Mouse (Mus musculus) left cerebral cortex, adult 18-20 months (tissue): ENCODE results near the gene Rai1. TPM values are rescaled to one million over a fixed set of nuclear protein-coding genes. Genes with fewer than 3 reads are reported as not detected.

ENCODE experiments used
- DNase-seq, 2 experiments: peaks; one replicate each; pipeline ENCODE4 v3.0.0; 2021 to 2022; ENCODE audit warnings: low spot score in 2 of 2, mixed read lengths in 1 of 2
- total RNA-seq, 2 experiments: library from RNA; stranded (reverse); gene quantifications; 2 replicates each; pipeline ENCODE4 v1.2.3; 2021

Rai1 gene
- total RNA-seq, 2 experiments from 2014 or later: 74.0 to 76.1 TPM

DNA sequence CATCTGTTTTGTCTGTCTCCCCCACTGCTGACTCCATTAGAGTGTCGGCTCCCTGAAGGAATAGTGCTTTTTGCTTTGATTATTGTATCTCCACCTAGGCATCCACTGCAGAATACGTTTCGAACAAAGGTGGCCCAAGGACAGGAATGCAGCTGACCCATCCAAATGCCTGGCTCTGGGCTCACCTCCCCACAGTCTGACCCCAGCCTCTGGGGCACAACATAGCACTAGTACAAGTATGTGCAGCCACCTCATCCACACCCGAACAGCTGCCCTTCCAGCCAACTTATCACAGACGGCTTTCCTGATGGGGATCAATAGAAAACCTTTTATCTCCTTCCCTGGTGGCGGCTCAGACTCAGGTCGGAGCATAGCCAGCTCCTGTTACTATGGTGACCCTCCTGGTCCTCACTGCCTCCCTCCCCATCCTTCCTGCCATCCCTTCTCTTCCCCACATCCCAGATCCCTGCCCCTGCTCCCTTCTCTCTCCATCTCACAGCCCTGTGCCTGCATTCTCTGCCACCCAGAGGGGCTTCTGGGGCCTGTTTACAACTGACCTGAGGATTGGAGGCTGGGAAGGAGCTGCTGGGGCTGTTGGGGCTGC, 10.7 kb upstream of the Rai1 start:
- no peak for DNase-seq

DNA sequence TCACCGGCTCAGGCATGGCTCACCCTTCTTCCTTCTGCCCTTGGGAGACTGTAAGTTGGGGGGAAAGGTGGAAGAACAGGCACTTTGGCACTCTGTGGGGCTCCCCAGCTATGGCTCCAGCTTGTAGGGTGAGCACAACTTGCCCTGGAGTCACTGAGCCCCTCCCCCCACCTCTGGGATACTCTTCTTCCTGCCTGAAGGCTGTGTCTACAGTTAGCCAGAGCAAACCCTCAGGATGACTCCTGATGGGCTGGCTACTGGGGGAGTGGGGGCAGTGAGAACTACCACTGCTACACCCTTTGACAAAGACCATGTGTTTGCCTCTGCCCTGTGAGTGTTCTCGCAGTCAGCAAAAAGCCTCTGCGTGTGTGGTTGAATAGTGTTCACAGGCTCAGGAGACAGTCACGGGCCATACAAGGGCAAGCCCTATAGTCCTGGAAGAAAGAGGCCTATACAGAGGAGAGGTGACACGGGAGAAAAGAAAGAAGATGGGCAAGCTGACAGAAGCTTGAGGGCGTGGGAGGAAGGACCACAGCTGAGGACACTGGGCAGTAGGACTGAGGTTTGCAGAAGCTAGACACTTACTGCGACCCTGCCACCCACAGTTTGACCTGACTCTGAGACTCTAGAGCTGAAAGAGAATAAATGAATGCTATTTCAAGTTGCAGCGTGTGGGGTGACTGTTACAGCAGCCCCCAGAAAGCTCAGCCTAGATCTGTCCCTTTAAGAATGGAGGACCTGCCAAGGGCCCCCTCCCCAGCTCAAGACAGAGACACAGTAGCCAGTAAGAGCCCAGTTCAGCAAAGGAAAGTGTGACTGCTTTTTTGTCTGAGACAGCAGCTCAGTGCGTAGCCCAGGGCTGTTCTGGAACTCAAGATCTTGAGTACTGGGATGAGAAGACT, 9.7 kb upstream of the Rai1 start:
- no peak for DNase-seq

DNA sequence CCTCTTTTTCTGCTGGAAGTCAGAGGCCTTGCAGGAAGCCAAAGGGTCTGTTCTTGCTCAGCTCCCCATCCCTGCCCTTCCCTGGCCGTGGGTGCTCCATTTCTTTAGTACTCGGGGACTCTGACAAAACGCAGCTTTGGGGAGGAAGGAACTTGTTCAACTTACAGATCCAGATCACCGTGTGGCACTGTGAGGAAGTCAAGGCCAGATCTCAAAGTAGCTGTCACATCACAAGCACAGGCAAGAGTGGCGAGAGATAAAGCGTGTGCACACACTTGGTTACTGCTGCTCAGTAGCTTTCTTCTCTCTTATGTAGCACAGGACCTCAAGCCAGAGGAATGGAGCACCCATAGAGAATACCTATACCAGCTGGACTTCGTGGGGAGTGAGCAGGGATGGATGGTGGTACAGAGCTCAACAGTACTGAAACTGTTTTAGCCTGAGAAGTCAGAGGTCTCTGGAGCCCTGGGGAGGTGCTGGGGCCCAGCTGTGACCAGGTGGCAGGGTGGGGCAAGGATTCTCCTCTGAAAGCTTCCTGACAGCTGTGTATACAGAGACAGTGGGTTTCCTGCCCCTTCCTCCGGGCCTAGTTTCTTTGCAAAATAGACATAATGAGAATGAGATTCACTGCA, 5.1 kb upstream of the Rai1 start:
- DNase-seq: no peak

DNA sequence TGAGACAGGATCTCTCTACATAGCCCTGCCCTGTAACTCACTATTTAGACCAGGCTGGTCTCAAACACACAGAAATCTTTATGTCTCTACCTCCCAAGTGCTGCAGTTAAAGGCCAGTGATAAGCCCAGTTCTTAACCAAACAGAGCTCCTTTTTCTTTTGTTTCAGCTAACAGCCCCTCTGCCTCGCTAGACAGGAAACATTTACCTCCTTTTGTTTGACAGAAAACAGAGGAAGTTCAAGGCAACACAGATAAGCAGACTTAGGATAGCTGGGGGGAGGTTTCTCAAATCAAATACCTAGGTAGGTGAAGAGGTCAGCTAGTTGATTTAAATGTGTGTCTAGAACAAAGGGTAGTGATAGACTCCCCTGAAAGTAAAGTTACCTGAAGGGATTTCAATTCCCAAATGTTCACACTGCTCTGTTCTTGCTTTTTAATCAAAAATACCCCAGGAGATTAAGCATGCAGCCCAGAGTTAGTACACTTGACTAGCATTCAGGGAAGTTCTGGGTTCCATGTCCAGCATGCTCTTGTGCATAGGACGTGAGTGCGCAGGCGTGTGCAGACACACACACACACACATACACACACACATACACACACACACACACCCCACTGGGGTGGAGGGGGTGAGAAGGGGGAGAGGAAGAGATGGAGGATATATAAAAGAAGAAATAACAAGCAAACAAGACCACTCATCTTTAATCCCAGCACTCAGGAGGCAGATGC, 3.8 kb upstream of the Rai1 start:
- DNase-seq: no peak

DNA sequence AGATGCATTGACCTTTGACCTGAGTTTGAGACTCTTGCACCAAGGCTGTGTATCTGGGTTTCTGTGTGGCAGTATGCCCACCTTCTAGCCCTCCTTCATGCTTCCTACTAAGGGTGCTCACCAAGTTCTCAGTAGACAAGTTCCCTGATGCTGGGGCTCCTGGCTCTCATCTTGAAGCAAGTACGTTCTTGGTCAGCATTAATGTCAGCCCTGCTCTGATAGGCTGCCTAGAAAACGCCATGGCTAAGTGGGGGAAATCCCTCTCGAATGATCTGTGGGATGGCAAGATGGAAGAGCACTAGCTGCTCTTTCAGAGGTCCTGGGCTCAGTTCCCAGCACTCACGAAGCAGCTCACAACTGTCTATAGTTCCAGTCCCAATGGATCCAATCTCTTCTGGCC, 2.8 kb upstream of the Rai1 start:
- no peak for DNase-seq

DNA sequence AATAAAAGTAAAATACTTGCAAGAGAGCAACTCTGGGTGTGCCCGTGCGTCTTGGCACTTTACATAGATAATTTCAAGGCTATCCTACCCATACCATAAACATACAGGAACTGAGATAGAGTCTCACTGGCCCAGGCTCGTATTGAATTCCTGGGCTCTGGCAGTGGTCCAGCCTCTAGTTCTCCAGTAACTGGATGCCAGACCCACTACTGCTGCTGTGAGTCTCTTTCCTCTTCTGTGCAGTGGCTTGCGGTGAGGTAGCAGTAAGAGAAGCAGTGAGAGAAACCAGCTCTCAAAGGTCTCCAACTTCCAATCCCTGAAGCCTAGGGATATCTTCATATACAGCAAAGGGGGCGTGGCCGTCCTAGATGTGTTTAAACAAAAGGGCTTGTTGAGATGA, 2.1 kb upstream of the Rai1 start:
- DNase-seq: no peak

DNA sequence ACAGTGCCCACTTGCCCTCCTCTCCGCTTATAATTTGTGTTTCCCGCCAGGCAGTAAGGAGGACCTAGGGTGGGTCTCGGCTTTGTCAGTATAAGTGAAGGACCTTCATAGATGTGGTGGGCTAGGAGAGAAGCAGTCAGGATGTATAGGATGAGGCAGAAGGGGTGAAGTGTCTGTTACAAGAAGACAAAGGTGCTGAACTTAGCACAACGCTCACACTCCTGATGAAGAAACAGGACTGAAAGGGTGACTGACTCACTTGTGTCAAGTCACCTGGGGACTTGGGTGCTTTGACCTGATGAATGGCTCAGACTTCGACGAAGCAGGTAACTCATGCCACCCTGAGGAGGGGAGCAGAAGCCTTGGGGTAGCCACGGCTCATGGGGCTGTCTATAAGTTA, 1.2 kb upstream of the Rai1 start:
- DNase-seq: no peak

DNA sequence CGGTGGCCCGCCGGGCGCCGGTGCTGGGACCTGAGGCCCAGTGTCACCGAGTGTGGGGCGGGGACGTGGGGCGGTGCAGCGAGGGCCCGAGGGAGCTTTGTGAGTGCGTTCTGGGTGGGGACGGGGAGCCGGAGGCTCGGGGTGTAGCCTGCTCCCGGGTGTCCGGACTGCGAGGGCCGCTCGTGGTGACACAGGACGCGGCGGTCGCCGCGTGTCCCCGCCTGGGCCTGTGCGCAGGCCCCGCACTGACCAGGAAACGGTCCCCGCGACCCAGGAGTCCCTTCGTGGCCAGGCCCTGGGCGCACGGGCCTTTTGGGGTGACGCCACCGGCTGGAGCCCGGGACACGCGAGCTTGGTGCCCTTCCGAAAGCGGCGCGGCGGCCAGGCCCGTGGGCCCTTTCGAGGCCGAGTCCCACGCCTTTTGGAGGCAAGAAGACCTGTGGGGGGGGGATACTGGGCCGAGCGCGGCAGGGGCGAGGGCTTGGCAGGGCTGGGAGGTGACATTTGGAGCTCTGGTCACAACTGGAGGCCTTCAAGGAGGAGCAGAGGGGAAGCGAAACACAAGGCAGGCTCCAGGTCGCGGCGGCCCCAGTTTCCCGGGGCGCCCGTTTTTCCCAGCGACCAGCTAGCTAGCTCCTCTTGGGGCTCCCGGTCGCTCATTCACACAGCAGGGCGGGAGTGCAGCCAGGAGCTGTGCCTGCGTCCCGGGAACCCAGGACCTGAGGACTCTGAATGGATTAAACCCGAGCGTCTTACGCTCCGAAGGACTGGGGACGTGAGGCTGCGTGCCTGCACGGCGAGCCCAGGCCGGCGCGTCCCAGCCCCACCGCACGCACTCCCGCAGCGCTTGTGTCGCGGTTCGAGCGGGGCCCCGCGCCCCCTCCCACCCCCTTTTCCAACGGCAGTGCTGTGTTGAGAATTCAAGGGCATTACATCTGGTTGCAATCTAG, 1.1 kb downstream of the Rai1 start:
- DNase-seq: peak; percentile 39 to 48

DNA sequence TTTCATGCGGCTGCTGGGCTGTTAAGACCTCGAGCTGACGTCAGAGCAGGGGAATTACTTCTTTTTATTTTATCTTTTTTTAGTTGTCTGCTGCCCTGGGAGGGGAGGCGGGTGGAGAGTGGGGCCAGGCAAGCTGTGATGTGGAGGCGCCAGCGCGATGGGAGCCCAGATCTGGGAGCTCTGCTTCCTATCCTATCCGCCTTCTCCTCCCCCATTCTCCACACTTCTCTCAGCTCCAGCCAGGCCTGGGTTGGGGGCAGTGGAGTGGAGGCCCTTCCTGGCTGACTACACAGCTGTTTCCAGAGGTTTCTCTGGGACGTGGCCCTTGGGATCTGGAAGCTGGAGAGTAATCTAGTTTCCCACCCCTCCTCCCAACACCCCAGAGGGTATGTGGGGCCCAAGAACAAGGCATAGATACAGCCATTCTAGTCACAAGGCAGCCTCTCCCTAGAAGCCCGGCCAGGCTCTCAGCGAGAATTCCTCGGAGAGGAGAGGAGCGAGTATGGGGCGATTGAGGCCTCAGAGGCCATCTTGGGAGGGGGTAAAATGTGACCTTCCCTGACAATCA, 1.8 kb downstream of the Rai1 start:
- DNase-seq: peak; percentile 71 to 87

DNA sequence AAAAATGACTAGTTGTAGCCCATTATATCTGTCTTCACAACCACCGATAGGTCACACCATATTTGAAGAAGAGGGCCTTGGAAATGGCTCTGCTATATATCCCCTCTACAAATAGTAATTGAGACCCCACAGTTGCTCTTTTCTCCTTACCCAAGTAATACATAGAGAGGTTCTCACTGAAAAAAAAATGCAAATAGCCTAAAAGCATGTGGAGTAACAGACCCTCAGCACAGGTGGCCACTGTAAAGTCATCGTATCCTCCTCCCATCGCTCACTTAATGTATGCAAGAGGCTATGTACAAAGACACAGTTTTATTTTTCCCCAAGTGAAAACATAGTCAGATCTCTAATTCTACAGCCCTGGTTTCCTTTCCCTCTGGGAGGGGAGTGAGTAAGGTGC, 2.6 kb downstream of the Rai1 start:
- no peak for DNase-seq

DNA sequence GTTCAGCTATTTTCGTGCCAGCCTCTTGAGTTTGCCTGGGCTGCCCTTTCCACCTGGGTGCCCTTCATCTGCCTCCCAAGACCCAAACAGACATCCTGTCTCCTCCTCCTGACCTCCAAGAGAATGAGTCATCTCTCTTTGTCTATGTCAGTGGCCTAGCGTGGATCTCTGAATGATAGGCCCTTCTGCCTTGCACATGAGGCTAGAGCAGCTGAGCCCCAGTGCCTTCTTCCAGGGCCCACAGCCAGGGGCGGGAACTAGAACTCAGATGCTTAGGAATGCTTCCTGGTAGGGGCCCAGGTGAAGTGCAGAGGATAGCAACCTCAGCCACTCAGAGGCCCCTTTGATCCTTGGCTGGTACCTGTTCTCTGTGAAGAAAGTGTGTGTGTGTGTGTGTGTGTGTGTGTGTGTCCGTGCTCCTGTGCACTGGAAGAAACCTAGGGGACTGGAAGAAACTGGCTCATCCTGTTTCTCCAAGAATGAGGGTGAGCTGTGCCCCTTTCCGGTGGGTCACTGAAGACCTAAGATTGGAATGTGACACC, 3.9 kb downstream of the Rai1 start:
- DNase-seq: no peak

DNA sequence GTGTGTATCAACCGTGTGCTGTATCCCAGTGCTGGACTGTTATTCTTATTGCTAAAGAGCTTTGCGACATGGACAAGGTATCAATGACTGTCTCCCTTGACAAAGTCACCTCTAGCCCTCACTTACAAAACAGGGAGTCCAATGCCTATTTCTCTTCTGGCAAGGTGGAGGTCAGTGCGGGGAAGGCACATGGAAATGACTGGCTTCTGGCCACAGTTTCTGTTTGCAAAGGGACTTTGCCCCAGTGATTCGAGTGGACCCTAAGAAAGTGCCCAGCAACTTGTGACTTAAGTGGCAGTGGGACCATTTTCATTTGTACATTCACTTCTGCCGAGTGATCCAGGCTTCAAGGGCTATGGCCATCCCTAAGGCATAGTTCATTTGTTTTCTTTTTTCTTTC, 5.6 kb downstream of the Rai1 start:
- DNase-seq: no peak

DNA sequence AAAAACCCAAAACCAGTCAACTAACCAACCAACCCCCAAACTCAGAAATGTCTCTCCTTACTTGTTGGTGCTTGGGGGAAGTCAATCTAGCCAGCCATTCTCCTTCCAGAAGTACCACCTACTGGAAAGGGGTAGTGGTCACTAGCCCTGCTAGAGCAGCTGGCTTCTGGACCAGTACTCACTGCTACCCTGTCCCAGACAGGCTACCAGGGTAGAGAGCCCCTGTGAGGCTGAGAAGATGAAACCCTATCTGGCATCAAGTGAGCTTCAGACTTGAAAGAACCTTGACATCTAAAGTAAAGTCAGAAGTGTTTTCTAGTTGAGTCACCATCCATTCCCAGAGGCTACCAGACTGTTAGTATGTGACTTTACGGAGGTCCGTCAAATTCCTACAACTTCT, 6.8 kb downstream of the Rai1 start:
- no peak for DNase-seq

DNA sequence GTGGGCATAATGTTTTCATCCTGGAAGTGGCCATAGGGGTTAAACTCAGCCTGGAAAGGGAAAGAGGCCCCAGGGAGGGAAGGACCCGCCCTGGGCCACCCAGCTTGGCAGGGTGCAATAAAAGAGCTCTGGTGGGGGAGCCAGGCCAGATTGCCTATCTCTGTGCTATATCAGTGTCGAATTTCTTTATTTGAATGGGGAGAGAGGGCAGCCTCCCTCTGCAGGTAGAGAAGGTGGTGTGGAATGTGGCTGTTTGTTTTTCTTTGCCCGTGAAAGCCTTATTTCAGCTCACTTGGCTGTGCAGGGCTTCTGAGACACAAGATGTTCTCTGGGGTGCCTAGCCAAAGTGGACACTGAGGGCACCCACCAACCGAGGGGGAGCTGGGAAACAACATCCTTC, 8.8 kb downstream of the Rai1 start:
- DNase-seq: no peak

DNA sequence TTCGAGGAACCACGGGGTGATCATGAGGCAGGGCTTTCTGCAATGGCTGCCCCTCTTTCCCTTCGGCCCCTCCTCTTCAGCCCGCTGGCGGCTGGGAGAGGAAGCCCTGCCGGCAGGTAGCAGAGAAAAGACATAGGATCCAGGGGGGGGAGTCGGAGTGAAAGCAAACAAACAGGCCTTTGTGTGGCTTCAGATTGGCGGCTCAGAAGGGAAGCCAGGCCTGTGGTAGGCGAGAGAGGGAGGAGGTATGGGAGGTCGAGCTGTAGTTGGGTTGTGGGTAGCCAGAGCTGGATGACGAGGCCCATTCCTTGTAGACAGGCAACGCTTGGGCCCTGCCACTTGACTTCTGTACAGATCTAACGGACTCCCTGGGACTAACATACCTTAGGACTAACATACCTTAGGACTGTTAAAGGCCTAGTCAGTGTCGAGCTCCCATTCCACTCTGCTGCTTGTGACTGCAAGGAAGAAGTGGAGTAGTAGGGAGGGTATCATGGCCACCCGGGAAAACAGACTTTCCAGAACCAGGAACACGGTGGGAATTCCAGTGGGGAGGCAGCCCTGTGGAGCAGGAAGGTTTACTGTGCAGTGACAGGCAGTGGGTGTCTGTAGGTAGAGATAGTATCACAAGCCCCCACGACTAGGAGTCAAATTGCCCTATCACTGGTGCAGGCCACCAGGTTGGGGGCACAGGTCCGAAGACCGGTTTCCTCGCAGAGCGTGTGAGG, 9.6 kb downstream of the Rai1 start:
- peak; percentile 18 to 26 for DNase-seq

DNA sequence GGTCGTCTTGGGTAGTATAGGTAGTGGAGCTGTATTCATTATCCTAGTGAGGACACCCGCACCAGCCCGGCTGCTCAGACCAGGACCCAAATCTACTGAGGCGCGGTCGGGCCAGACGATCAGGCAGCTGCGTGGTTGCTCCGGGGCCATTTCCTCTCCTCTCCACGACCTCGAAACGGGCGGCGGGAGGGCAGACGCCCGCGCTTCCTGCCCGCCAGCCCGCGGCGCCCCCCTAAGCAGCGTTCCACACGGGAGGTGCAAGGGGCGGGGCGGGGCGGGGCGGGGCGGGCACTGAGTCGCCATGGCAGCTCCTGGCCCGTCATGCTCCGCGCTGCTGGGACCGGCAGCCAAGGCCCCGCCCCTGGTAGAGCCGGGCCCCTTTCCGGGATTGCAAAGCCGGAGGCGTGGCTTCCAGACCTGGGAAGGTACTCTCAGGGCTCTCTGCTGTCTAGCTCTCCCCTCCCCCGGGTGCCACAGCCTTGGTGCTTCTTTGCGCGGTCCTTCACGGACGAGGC, 10.3 kb downstream of the Rai1 start:
- peak; percentile 77 to 90 for DNase-seq

DNA sequence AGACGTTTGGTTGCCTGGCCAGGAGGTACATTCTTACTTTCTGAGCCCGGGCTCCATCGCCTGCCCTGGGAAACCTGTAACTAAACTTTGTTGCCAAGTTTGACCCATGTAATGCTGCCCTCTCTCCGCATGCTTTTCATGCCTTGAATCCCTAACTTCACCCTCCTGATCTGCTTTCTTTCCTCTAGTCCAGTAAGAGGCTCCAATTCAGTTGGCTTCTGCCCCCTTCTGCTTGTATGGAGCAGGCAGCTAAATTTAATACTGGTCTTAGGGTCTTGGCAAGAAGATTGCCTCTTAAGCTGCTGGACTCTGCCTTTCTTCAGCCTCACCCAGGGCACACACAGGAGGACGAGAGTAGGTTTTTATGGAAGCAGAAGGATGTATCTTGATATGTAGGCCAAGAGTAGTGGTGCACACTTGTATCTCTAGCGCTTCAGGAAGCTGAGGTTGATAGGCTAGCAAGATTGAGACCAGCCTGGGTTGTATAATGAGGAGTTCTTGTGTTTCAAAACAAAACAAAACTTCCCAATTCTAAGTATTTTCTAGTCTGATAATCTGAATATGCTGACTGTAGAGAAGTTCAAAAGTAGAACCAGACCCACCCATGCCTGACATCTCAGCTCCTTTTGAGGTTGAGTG, 10.9 kb downstream of the Rai1 start:
- no peak for DNase-seq

DNA sequence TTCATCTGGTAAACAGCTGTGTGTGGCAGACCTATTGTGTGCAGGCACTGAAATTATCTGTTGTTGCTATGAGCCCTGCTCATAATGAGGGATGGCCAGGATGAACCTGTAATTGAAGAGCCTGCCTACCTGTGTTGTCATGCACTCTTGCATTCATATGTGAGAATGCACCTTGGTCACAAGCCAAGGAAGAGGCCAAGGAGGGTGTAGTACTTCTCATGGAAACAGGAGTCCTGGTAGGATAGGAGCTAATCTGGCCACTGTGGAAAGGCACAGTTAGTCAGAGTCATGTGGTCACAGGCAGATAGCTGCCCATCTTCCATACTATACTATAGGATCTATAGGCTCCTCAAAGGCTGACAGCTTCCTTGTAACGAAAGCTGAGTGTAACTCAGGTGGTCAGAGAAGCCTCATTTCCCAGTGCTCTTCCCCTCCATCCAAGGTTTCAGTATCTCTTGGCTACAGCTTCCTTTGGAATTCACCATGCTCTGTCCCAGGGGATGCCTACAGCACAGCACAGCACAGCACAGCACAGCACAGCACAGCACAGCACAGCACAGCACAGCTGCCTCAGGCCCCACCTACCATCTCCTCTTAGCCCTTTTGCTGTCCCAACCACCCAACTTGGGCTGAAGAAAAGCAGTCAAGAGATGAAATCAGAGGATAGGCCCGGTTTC, 15.9 kb downstream of the Rai1 start:
- no peak for DNase-seq
